Mouse (Mus musculus): ENCODE measurements around the gene Selenof. TPM values are rescaled to one million over a fixed set of nuclear protein-coding genes. Genes with fewer than 3 reads are reported as not detected.

The Selenof gene
- polyA plus RNA-seq, 1 experiment from 2014 or later: 317 TPM

- Histone ChIP-seq H3K9ac (no peak overlapping the region), H3K9me3 (replicated peaks) (no peaks in the 10 kb centered on the region), H3K27me3 (replicated peaks) (no peaks in the 10 kb centered on the region), H3K4me2 (no peak overlapping the region), H3K4me3 (no peak overlapping the region), H3K27ac (no peak overlapping the region), H3K36me3 (no peaks in the 10 kb centered on the region), H3K4me1 (peaks cover 35% of the 10 kb centered on the region)
- no peak for ATAC-seq
- 57% methylated on average over 4 of the region's 4 CpGs for WGBS (ENCODE audit: insufficient replicate concordance)
These were observed 36.3 kb downstream of the Selenof start for GRCm38 (mm10) chr3:144606449-144606848.

DNA sequence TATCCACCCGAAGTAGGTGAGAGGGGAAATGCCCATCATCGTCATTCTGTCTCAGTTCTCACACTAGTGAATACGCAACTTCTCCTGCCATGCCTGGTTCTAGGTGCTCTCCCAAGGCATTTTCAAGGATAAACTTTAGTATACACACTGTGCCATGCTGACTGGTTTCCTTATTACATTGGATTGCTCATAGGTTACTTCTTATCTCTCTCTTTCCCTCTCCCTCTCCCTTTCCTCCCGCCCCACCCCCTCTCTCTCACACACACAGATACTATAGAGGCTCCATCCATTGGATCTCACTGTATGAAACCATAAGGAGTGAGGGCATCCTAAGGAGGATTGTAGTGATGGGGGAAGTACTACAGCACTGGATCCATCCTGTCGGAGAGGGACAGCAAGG is 38.0 kb downstream of the Selenof start:
- Histone ChIP-seq H3K27me3 (replicated peaks) (no peaks in the 10 kb centered on the region), H3K9me3 (replicated peaks) (no peaks in the 10 kb centered on the region), H3K36me3 (no peaks in the 10 kb centered on the region), H3K9ac (no peak overlapping the region), H3K4me2 (no peak overlapping the region), H3K27ac (no peak overlapping the region), H3K4me3 (no peak overlapping the region), H3K4me1 (peaks cover 52% of the 10 kb centered on the region)
- peak; percentile 14; the same call in 1 of the 2 replicates for ATAC-seq
- 71% methylated on average over 5 of the region's 5 CpGs for WGBS (ENCODE audit: insufficient replicate concordance)

DNA sequence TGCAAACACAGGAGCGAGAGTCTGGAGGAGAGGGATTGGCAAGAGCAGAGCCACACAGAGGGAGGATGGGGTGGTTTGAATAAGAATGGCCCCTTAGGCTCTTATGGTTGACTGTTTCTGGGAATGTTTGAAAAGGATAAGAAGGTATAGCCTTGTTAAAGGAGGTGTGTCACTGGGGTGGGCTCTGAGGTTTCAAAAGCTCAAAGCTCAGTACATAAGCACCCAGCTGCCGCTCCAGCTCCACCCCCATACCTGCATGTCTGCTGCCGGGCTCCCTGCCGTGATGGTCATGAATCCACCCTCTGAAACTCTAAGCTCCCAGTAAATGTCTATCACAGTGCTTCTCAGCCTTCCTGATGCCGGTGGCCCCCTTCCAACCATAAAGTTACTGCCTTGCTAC is 40.7 kb downstream of the Selenof start:
- WGBS (ENCODE audit: insufficient replicate concordance): 67% methylated on average over 5 of the region's 5 CpGs
- Histone ChIP-seq H3K4me3 (no peak overlapping the region), H3K27me3 (replicated peaks) (no peaks in the 10 kb centered on the region), H3K27ac (no peak overlapping the region), H3K36me3 (no peaks in the 10 kb centered on the region), H3K9me3 (replicated peaks) (no peaks in the 10 kb centered on the region), H3K4me1 (peaks cover 56% of the 10 kb centered on the region), H3K9ac (no peak overlapping the region), H3K4me2 (no peak overlapping the region)
- no peak for ATAC-seq

- Histone ChIP-seq H3K9ac (peak overlapping the region; percentile 9; the same call in 1 of the 2 replicates), H3K9me3 (replicated peaks) (no peaks in the 10 kb centered on the region), H3K4me2 (peak overlapping the region; percentile 20), H3K27me3 (replicated peaks) (no peaks in the 10 kb centered on the region), H3K27ac (peak overlapping the region; percentile 49), H3K36me3 (no peaks in the 10 kb centered on the region), H3K4me1 (peaks cover 59% of the 10 kb centered on the region), H3K4me3 (no peak overlapping the region)
- ATAC-seq: peak; percentile 47
- 65% methylated on average over 8 of the region's 8 CpGs for WGBS (ENCODE audit: insufficient replicate concordance)
These were observed 41.6 kb downstream of the Selenof start for GRCm38 (mm10) chr3:144611626-144612271.

GRCm38 (mm10) chr3:144612382-144612781 is 42.3 kb downstream of the Selenof start:
- H3K4me1 ChIP-seq: peaks cover 64% of the 10 kb centered on the region
- H3K4me3 ChIP-seq: no peak overlapping the region
- no peaks in the 10 kb centered on the region for H3K36me3 ChIP-seq
- ATAC-seq: peak; percentile 67
- peak overlapping the region; percentile 9; the same call in 1 of the 2 replicates for H3K9ac ChIP-seq
- no peaks in the 10 kb centered on the region for H3K9me3 ChIP-seq (replicated peaks)
- H3K27ac ChIP-seq: peak overlapping the region; percentile 49
- WGBS (ENCODE audit: insufficient replicate concordance): 44% methylated on average over 6 of the region's 6 CpGs
- H3K4me2 ChIP-seq: peak overlapping the region; percentile 20
- no peaks in the 10 kb centered on the region for H3K27me3 ChIP-seq (replicated peaks)

DNA sequence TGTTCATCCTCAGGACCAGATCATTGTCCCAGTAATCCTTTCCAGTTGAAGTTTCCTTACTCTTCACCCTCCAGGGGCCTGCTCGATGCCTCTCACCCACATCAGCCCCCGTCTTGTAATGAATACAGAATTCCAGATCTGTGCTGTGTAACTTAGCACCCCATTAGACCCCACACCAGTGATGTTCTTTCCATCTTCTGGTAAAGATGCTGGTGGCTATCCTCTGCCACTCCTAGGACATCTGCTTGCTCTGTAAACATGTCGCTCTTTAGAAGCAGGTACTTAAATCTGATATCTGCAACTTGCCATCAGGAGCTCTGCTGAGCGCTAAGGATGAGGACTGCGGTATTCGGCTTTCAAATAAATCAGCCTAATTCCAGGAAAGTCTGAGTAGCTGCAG is 44.2 kb downstream of the Selenof start:
- Histone ChIP-seq H3K27ac (no peak overlapping the region), H3K27me3 (replicated peaks) (no peaks in the 10 kb centered on the region), H3K4me1 (peaks cover 51% of the 10 kb centered on the region), H3K9me3 (replicated peaks) (peaks cover 6% of the 10 kb centered on the region; the same call in 1 of the 2 replicates), H3K9ac (no peak overlapping the region), H3K36me3 (no peaks in the 10 kb centered on the region), H3K4me2 (no peak overlapping the region), H3K4me3 (no peak overlapping the region)
- 79% methylated on average over 6 of the region's 6 CpGs for WGBS (ENCODE audit: insufficient replicate concordance)
- no peak for ATAC-seq

DNA sequence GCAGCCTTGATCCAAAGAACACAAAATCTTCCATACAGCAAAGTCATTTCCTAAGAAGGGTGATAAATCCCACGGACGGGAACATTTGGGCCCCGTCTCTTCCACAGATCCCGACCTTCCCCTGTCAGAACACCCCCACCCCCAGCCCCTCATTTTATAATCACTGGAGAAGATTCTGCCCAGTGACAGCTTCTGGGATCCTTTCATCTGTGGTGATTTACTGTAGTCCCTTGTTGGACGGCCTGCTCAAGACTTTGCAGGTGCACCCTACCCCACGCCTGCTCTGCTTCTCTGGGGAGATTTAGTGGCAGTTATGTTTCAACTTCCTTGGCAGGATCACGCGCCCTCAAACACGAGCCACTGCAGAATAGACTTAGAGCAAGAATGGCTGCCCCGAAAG is 44.6 kb downstream of the Selenof start:
- Histone ChIP-seq H3K4me3 (no peak overlapping the region), H3K27me3 (replicated peaks) (no peaks in the 10 kb centered on the region), H3K4me1 (peaks cover 46% of the 10 kb centered on the region), H3K27ac (no peak overlapping the region), H3K36me3 (no peaks in the 10 kb centered on the region), H3K4me2 (no peak overlapping the region), H3K9me3 (replicated peaks) (peaks cover 6% of the 10 kb centered on the region; the same call in 1 of the 2 replicates), H3K9ac (no peak overlapping the region)
- ATAC-seq: no peak
- WGBS (ENCODE audit: insufficient replicate concordance): 79% methylated on average over 10 of the region's 10 CpGs

DNA sequence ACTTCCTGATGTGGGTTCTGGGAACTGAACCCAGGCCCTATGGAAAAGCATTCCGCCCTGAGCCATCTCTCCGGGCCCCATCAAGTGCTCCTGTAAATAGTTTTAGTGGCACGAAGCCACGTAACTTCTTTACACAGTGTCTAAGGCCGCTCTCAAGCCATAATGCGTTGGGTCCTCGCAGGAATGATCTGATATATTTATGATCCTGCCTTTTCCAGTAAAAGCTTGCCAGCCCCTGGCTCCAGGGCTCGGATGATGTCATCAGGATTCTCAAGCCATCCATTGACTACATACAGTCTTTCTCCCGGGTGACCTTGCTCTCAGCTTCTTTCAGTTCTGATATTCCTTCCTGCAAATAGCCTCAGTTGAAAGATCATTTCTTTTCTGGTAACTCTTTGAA is 45.4 kb downstream of the Selenof start:
- peaks cover 40% of the 10 kb centered on the region for H3K4me1 ChIP-seq
- peaks cover 6% of the 10 kb centered on the region; the same call in 1 of the 2 replicates for H3K9me3 ChIP-seq (replicated peaks)
- H3K27me3 ChIP-seq (replicated peaks): no peaks in the 10 kb centered on the region
- H3K9ac ChIP-seq: no peak overlapping the region
- no peaks in the 10 kb centered on the region for H3K36me3 ChIP-seq
- 83% methylated on average over 9 of the region's 9 CpGs for WGBS (ENCODE audit: insufficient replicate concordance)
- no peak overlapping the region for H3K27ac ChIP-seq
- no peak for ATAC-seq
- H3K4me2 ChIP-seq: no peak overlapping the region
- H3K4me3 ChIP-seq: no peak overlapping the region

DNA sequence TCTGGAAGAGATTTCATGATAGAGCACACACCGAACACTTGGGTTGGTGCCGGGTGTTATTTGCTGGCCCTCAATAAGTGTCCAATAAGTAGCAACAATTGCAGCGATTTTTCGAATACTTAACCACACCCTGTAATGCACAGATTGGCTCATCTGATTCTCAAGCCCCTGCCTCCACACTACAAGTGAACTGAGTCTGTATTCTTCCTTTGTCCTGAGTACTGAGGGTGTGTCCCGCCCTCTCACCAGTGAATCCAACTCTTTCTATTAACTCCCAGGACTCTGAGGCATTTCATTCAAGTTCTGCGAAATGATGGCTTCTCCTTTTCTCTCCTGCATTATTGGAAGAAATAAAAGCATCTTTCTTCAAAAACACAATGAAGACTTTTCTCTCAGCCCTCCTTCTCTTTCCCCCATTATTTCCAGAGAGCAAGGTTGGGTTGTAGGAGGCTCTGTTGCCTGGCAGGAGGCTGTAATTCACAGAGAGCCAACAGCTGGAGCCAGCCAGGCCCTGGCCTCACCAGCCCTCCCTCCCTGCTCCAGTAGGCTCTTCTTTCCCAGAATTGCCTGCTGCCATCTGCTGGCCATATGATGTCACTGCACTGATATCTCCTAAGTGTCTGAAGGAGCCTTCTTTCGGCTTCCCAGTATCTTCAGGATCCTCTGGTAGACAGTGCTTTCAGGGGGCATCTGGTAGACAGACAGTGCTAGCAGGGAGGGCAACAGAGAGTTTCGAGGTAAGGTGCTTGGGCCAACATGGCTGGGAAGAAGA is 46.7 kb downstream of the Selenof start:
- peaks cover 6% of the 10 kb centered on the region; the same call in 1 of the 2 replicates for H3K9me3 ChIP-seq (replicated peaks)
- peaks cover 26% of the 10 kb centered on the region for H3K4me1 ChIP-seq
- H3K4me2 ChIP-seq: no peak overlapping the region
- 69% methylated on average over 8 of the region's 8 CpGs for WGBS (ENCODE audit: insufficient replicate concordance)
- peak; percentile 72 for ATAC-seq
- no peak overlapping the region for H3K27ac ChIP-seq
- no peak overlapping the region for H3K9ac ChIP-seq
- no peaks in the 10 kb centered on the region for H3K36me3 ChIP-seq
- H3K27me3 ChIP-seq (replicated peaks): no peaks in the 10 kb centered on the region
- no peak overlapping the region for H3K4me3 ChIP-seq

GRCm38 (mm10) chr3:144617633-144618180 is 47.6 kb downstream of the Selenof start:
- 75% methylated on average over 10 of the region's 10 CpGs for WGBS (ENCODE audit: insufficient replicate concordance)
- no peak overlapping the region for H3K9ac ChIP-seq
- H3K4me3 ChIP-seq: no peak overlapping the region
- H3K4me1 ChIP-seq: peaks cover 17% of the 10 kb centered on the region
- H3K27ac ChIP-seq: no peak overlapping the region; the same call in 1 of the 2 replicates
- no peak for ATAC-seq
- H3K4me2 ChIP-seq: no peak overlapping the region
- peaks cover 10% of the 10 kb centered on the region for H3K9me3 ChIP-seq (replicated peaks)
- H3K36me3 ChIP-seq: no peaks in the 10 kb centered on the region
- H3K27me3 ChIP-seq (replicated peaks): no peaks in the 10 kb centered on the region

DNA sequence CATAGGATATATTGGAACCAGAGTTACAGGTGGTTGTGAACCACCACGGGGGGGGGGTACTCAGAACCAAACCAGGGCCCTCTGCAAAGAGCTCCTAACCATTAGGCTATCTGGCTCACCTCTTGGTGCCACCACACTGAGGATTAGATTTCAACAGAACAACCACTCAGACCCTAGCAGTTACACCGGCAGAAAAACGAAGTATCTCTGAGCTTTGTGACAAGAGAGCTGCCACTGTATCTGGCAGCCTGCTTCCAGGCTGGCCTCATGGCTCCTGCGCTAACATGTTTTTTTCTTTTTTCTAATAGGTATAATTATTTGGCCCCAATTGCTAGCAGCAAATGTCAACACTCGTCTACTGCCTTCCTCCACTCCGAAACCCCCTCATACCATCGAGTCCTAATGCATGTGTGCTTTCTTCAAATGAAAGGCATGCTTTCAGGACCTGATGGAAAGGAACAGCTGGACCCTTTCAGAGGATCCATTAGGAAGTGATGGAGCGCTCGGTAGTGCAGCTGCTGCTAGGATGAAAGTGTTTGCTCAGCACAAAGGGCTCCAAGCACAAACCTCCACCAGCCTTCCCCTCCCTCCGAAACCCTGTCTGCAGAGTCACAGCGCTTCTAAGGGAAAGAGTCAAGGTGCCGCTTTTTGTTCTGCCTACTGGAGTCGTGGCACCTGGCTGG is 53.0 kb downstream of the Selenof start:
- H3K4me2 ChIP-seq: no peak overlapping the region
- H3K27me3 ChIP-seq (replicated peaks): no peaks in the 10 kb centered on the region
- peaks cover 17% of the 10 kb centered on the region for H3K4me1 ChIP-seq
- H3K27ac ChIP-seq: no peak overlapping the region
- WGBS (ENCODE audit: insufficient replicate concordance): 89% methylated on average over 13 of the region's 13 CpGs
- no peaks in the 10 kb centered on the region for H3K36me3 ChIP-seq
- H3K9ac ChIP-seq: no peak overlapping the region
- H3K9me3 ChIP-seq (replicated peaks): peaks cover 11% of the 10 kb centered on the region
- no peak overlapping the region for H3K4me3 ChIP-seq
- no peak for ATAC-seq

GRCm38 (mm10) chr3:144625691-144626090 is 55.6 kb downstream of the Selenof start:
- Histone ChIP-seq H3K27me3 (replicated peaks) (no peaks in the 10 kb centered on the region), H3K4me2 (no peak overlapping the region), H3K36me3 (no peaks in the 10 kb centered on the region), H3K27ac (no peak overlapping the region), H3K4me1 (peaks cover 33% of the 10 kb centered on the region), H3K9me3 (replicated peaks) (peaks cover 6% of the 10 kb centered on the region), H3K4me3 (no peak overlapping the region), H3K9ac (no peak overlapping the region)
- no peak for ATAC-seq
- 84% methylated on average over 5 of the region's 5 CpGs for WGBS (ENCODE audit: insufficient replicate concordance)

All from liver, embryonic 12.5 days (tissue).